Mouse (Mus musculus) hindbrain, postnatal 0 days (tissue): ENCODE data around the gene Tenm2. TPM values are rescaled to one million over a fixed set of nuclear protein-coding genes. Genes with fewer than 3 reads are reported as not detected.

Experiments
- ATAC-seq: fragments of 200-750 bp; cut with Nextera tagmentation; 2 replicates; pipeline ENCODE4 v1.8.0; 2017; ENCODE audit warnings: mild to moderate bottlenecking, moderate TSS enrichment, moderate library complexity
- DNase-seq: peaks from one replicate; pipeline ENCODE4 v3.0.0-alpha.2; 2015; ENCODE audit warnings: low spot score
- H3K27ac ChIP-seq: fragments of 300-500 bp; sonication (generic); 2 replicates; pipeline ENCODE4 v1.5.1; 2014; ENCODE audit warnings: mild to moderate bottlenecking
- H3K27me3 ChIP-seq: fragments of 300-500 bp; sonication (generic); 2 replicates; pipeline ENCODE4 v1.6.1; 2014; ENCODE audit warnings: low read length, mixed read lengths; ENCODE audit not compliant: insufficient read depth
- H3K36me3 ChIP-seq: fragments of 300-500 bp; sonication (generic); 2 replicates; pipeline ENCODE4 v1.6.1; 2014; ENCODE audit warnings: low read length, mixed read lengths; ENCODE audit not compliant: insufficient read depth
- H3K4me1 ChIP-seq: fragments of 300-500 bp; sonication (generic); 2 replicates; pipeline ENCODE4 v1.6.1; 2014; ENCODE audit warnings: antibody characterized with exemption, low read length, mixed read lengths; ENCODE audit not compliant: insufficient read depth
- H3K4me2 ChIP-seq: fragments of 300-500 bp; sonication (generic); 2 replicates; pipeline ENCODE4 v1.6.1; 2014; ENCODE audit warnings: low read depth, mild to moderate bottlenecking, low read length, moderate library complexity, mixed read lengths
- H3K4me3 ChIP-seq: fragments of 300-500 bp; sonication (generic); 2 replicates; pipeline ENCODE4 v1.5.1; 2014; ENCODE audit warnings: low read length
- H3K9ac ChIP-seq: fragments of 300-500 bp; sonication (generic); replicated peaks from 2 replicates; pipeline ENCODE4 v1.6.1; 2014; ENCODE audit warnings: mild to moderate bottlenecking, low read length, moderate library complexity, mixed read lengths
- H3K9me3 ChIP-seq: fragments of 300-500 bp; sonication (generic); 2 replicates; pipeline ENCODE4 v1.6.1; 2016; ENCODE audit warnings: low read length, mixed read lengths
- CTCF ChIP-seq: IDR thresholded peaks from 2 replicates; pipeline ENCODE4 v1.5.1; 2016; ENCODE audit warnings: antibody characterized with exemption, control low read depth, low read depth
- WGBS: fragments of 180-500 bp; shearing (Covaris S2); extraction: QIAGEN DNeasy Blood & Tissue Kit; methylation state at CpG from one replicate; pipeline ENCODE4 v1.1.7; 2014; 5-methylcytosine and 5-hydroxymethylcytosine counted together
- polyA plus RNA-seq: library from polyadenylated mRNA; unstranded; fragments of >200 nt; fragmentation: Nextera tagmentation; extraction: Ambion mirVana; gene quantifications from 2 replicates; pipeline ENCODE4 v1.2.1, GENCODE M21; 2015
- total RNA-seq: library from RNA; depleted of rRNA; stranded (reverse); fragments of >200 nt; gene quantifications from 2 replicates; pipeline ENCODE4 v1.2.3, GENCODE M21; 2014

Gene Tenm2
- total and polyA plus RNA-seq, 2 experiments from 2014 or later: 30.1 to 78.0 TPM

DNA sequence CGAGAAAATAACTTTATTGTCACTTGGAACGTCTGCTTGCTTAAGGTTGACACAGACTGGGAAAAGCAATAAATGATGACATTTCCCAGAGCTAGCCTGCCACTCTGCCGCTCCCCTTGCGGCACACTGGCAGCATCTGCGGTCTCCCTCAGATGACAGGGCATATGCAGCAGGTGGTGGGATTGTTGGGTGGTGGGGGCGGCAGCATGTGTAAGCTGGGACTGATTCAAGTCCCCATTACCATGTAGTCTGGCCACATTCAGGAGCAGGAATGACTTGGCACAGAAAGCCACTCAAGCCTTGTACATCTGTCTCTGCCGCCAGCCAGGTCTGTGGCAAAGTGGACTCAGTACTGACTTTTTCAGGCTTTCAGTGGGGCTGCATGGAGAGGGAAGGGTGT is 1059.7 kb downstream of the Tenm2 start:
- Histone ChIP-seq H3K4me2 (no peak overlapping the region), H3K4me1 (peaks cover 9% of the 10 kb centered on the region; the same call in 1 of the 2 replicates), H3K27me3 (no peaks in the 10 kb centered on the region), H3K9ac (no peak overlapping the region), H3K4me3 (no peak overlapping the region), H3K27ac (no peak overlapping the region), H3K9me3 (no peaks in the 10 kb centered on the region), H3K36me3 (no peaks in the 10 kb centered on the region)
- 38% methylated on average over 7 of the region's 7 CpGs for WGBS
- ATAC-seq: peak; percentile 71
- DNase-seq: peak; percentile 60
- TF ChIP-seq CTCF: no peak

DNA sequence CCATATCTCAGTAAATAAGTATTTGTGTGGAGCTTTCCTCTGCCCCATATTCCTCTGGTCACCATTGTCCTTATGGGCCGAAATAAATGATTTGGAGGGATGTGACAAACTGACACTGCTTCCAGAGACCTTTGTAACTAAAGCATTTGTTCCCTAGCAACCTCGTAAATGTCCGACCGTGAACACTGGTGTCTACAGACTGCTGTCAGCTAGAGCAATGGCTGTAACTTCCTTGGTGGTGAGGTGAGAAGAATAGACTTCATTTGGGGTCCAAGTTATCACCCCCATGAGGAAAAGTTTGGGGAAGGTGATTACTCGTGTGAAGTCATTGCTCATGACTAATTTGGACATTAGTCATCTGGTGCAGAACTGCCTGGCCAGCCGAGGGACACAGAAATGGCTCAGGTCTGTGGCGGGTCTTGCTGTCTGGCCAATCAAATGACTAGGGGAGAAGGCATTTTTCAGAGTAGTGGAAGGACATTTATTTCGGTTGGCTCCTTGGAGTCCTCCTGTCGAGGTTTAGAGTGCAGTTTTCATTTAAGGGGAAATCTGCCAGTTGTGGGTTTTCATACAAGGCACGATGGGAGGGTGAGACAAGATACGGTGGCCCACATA is 1062.6 kb downstream of the Tenm2 start:
- H3K4me3 ChIP-seq: no peak overlapping the region
- no peaks in the 10 kb centered on the region for H3K9me3 ChIP-seq
- DNase-seq: no peak
- no peak overlapping the region for H3K4me2 ChIP-seq
- TF ChIP-seq CTCF: no peak
- no peaks in the 10 kb centered on the region for H3K27me3 ChIP-seq
- H3K4me1 ChIP-seq: peaks cover 9% of the 10 kb centered on the region; the same call in 1 of the 2 replicates
- H3K9ac ChIP-seq: no peak overlapping the region
- no peaks in the 10 kb centered on the region for H3K36me3 ChIP-seq
- ATAC-seq: no peak
- H3K27ac ChIP-seq: no peak overlapping the region
- 53% methylated on average over 11 of the region's 11 CpGs for WGBS

DNA sequence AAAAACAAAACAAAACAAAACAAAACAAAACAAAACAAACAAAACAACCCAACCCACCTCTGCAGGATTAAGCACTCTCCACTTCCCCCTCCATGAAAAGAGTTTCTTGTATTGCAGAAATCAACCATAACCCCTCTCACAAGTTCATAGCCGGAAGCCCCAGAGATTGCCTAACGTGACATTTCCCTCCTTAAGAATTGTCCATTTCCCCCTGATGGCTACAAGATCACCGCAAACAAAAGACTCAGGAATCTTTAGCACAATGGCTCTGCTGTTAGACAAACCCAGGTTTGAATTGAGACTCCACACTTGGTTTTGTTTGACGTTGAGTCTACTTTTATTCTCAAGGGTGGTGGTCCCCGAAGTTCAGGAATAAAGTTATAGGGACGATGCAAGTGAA is 1063.2 kb downstream of the Tenm2 start:
- ATAC-seq (no peak), DNase-seq (no peak)
- Histone ChIP-seq H3K9ac (no peak overlapping the region), H3K27me3 (no peaks in the 10 kb centered on the region), H3K4me3 (no peak overlapping the region), H3K4me2 (no peak overlapping the region), H3K36me3 (no peaks in the 10 kb centered on the region), H3K27ac (no peak overlapping the region), H3K4me1 (peaks cover 9% of the 10 kb centered on the region; the same call in 1 of the 2 replicates), H3K9me3 (no peaks in the 10 kb centered on the region)
- no peak for TF ChIP-seq CTCF
- WGBS: 60% methylated on average over 6 of the region's 6 CpGs

DNA sequence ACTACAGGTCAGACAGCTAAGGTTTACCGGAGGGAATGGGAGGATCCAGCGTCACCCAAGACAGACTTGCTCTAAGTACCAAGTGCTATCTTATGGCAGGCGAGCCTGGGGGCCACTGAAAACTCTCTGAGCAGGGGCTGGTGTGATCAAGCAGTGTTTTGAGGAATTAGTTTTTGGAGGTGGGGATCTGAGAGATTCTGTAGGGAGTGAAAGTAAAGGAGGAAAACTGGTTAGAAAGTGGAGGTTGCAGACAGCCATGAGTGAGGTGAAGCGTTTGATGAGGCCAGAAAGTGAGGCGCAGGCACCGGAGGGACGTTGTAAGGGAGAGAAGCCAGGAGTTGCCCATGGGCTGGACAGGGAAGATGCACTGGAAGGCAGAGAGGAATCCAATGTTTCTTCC is 1063.8 kb downstream of the Tenm2 start:
- ATAC-seq (no peak), DNase-seq (no peak)
- H3K4me1 ChIP-seq: peaks cover 9% of the 10 kb centered on the region; the same call in 1 of the 2 replicates
- H3K27me3 ChIP-seq: no peaks in the 10 kb centered on the region
- H3K27ac ChIP-seq: no peak overlapping the region
- H3K4me3 ChIP-seq: no peak overlapping the region
- H3K9ac ChIP-seq: no peak overlapping the region
- 94% methylated on average over 7 of the region's 7 CpGs for WGBS
- TF ChIP-seq CTCF: no peak
- no peaks in the 10 kb centered on the region for H3K9me3 ChIP-seq
- no peak overlapping the region for H3K4me2 ChIP-seq
- H3K36me3 ChIP-seq: no peaks in the 10 kb centered on the region

DNA sequence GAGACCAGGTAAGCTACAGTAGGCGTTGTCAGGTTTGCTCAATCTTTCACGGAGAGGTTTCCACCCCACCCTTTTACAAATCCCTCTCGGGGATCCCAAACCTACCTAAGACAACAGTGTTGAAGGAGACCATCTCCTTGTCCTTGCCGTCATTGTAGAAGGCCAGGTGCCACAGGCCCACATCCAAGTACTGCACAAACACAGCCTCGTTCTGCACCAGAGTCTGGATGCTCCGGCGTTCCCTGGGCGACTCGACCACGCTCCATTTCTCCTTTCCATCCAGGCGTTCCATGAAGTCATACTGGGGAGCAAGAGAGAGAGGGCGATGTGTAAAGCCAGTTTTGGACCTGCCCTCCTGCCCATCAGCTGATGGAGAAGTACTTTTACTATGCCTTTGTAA is 1064.5 kb downstream of the Tenm2 start:
- TF ChIP-seq CTCF: no peak
- Histone ChIP-seq H3K4me2 (no peak overlapping the region), H3K27me3 (no peaks in the 10 kb centered on the region), H3K9ac (no peak overlapping the region), H3K4me3 (no peak overlapping the region), H3K4me1 (peaks cover 5% of the 10 kb centered on the region; the same call in 1 of the 2 replicates), H3K9me3 (no peaks in the 10 kb centered on the region), H3K27ac (no peak overlapping the region), H3K36me3 (no peaks in the 10 kb centered on the region)
- ATAC-seq (no peak), DNase-seq (no peak)
- 90% methylated on average over 12 of the region's 12 CpGs for WGBS

DNA sequence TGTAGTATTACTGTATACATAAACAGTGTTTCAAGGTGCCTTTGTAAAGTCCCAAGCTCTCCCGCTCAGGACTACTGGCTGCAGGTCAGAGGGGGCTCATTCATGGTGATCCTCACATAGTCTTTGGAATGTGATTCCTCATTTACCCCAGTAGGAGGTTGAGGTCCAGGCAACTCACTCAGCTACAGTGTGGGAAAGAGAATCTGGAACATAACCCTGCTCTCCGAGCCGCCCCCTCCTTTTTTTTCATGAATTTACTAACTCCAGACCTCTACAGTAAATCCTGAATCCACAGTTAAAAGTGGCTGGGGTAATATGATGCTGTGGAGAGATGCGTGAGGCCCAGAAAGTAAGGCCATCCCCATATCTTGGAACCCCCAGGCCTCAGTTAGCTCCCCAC is 1066.0 kb downstream of the Tenm2 start:
- DNase-seq (no peak), ATAC-seq (no peak)
- 59% methylated on average over 4 of the region's 4 CpGs for WGBS
- H3K27ac ChIP-seq: no peak overlapping the region
- no peak for TF ChIP-seq CTCF
- H3K4me3 ChIP-seq: no peak overlapping the region
- no peak overlapping the region for H3K9ac ChIP-seq
- no peak overlapping the region for H3K4me2 ChIP-seq
- no peaks in the 10 kb centered on the region for H3K27me3 ChIP-seq
- H3K4me1 ChIP-seq: no peaks in the 10 kb centered on the region
- no peaks in the 10 kb centered on the region for H3K36me3 ChIP-seq
- H3K9me3 ChIP-seq: no peaks in the 10 kb centered on the region

DNA sequence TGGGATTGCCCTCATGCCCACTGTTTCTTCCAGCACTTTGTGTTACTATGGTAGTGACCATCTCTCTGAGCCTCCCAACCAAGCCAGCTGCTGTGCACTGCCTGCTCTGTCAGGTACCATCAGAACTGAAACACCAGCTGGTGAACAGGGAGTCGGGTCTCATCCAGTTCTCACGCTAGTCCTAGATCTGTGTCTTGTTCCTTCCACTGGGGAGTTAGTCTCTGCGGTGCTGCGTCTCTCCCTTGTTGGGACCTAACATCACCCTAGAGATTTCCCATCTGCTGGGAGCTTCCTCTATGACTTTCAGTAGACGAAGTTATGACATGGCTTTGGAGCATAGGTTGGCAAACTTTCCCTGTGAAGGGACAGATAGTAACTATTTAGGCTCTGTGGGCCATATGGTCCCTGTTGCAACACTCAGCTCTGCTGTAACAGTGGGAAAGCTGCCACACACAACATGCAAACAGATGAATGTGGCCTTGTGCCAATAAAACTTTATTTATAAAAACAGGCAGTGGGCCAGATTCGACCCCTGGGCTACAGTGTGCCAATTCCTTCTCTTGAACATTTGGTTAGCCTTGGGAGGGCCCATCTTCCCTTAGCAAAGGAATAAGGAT is 1066.7 kb downstream of the Tenm2 start:
- Histone ChIP-seq H3K4me1 (no peaks in the 10 kb centered on the region), H3K4me2 (no peak overlapping the region), H3K9me3 (no peaks in the 10 kb centered on the region), H3K27me3 (no peaks in the 10 kb centered on the region), H3K27ac (no peak overlapping the region), H3K4me3 (no peak overlapping the region), H3K36me3 (no peaks in the 10 kb centered on the region), H3K9ac (no peak overlapping the region)
- no peak for TF ChIP-seq CTCF
- DNase-seq (peak; percentile 47), ATAC-seq (0 out of 2 replicates have a peak, but pooled peaks have one; percentile 45)
- WGBS: 58% methylated on average over 6 of the region's 6 CpGs
